Mouse (Mus musculus): Measurements from ENCODE around the gene Snrpb2.

Gene Snrpb2

GRCm38 (mm10) chr2:143062812-143063792, at the start of gene Snrpb2:
TSS of gene Snrpb2 (plus strand) at chr2:143063039.
- peak; percentile 90 to 91 for DNase-seq

GRCm38 (mm10) chr2:143013057-143013456, 49.8 kb upstream of the Snrpb2 start:
- no peak for DNase-seq

GRCm38 (mm10) chr2:143018084-143018483, 44.8 kb upstream of the Snrpb2 start:
- DNase-seq = no peak

GRCm38 (mm10) chr2:143018591-143019130, 44.2 kb upstream of the Snrpb2 start:
- DNase-seq = no peak

GRCm38 (mm10) chr2:143019727-143020126, 43.1 kb upstream of the Snrpb2 start:
- no peak for DNase-seq

- no peak for DNase-seq
Measured at GRCm38 (mm10) chr2:143023331-143023730, 39.5 kb upstream of the Snrpb2 start.

GRCm38 (mm10) chr2:143024226-143024625, 38.6 kb upstream of the Snrpb2 start:
- DNase-seq = no peak

- no peak for DNase-seq
Measured at GRCm38 (mm10) chr2:143031283-143031682, 31.6 kb upstream of the Snrpb2 start.

GRCm38 (mm10) chr2:143032378-143033255, 30.2 kb upstream of the Snrpb2 start:
- DNase-seq = peak; percentile 6 to 7

GRCm38 (mm10) chr2:143034350-143035085, 28.3 kb upstream of the Snrpb2 start:
- peak in 1 of 2 experiments; percentile 5 for DNase-seq

- DNase-seq = no peak
Measured at GRCm38 (mm10) chr2:143035086-143035593, 27.7 kb upstream of the Snrpb2 start.

- no peak for DNase-seq
Measured at GRCm38 (mm10) chr2:143041596-143041995, 21.2 kb upstream of the Snrpb2 start.

GRCm38 (mm10) chr2:143055251-143055650, 7.6 kb upstream of the Snrpb2 start:
- no peak for DNase-seq

- DNase-seq = no peak
Measured at GRCm38 (mm10) chr2:143056736-143057135, 6.1 kb upstream of the Snrpb2 start.

- no peak for DNase-seq
Measured at GRCm38 (mm10) chr2:143062432-143062811, 417 bp upstream of the Snrpb2 start.

GRCm38 (mm10) chr2:143065914-143066313, 3.1 kb downstream of the Snrpb2 start:
- DNase-seq = no peak

- DNase-seq = no peak
Measured at GRCm38 (mm10) chr2:143078198-143078851, 15.5 kb downstream of the Snrpb2 start, which contains the start of gene Otor. TSS of gene Otor (plus strand) at chr2:143078473.

- DNase-seq = no peak
Measured at GRCm38 (mm10) chr2:143081693-143082092, 18.9 kb downstream of the Snrpb2 start.

GRCm38 (mm10) chr2:143084852-143085397, 22.1 kb downstream of the Snrpb2 start:
- no peak for DNase-seq

GRCm38 (mm10) chr2:143089866-143090265, 27.0 kb downstream of the Snrpb2 start:
- no peak for DNase-seq

- peak; percentile 71 to 80 for DNase-seq
Measured at GRCm38 (mm10) chr2:143093726-143094125, 30.9 kb downstream of the Snrpb2 start.

Measured in cerebellum, postnatal 14 days (tissue).